Mouse (Mus musculus): Measurements from ENCODE around the gene Pip4k2c. TPM values are rescaled to one million over a fixed set of nuclear protein-coding genes. Genes with fewer than 3 reads are reported as not detected.

Gene Pip4k2c
- total RNA-seq, 1 experiment, result 41.7 TPM

DNA sequence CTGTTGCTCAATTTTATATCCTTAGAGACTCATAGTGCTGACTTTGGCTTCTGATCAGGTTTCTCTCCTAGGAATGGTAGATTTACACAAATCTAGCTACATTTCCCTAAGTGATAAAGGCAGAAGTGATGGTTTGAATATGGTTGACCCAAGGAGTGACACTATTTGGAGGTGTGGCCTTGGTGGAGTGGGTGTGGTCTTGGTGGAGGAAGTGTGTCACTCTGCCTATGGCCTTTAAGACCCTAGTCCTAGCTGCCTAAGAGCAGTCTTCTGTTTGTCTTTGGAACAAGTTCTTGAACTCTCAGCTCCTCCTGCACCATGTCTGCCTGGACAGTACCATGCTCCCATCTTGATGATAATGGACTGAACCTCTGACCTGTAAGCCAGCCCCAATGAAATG is 5.8 kb upstream of the Pip4k2c start:
- Histone ChIP-seq H3K9me3 (ENCODE audit: control insufficient read depth, insufficient read depth, low read depth, low read length) (no peaks in the 10 kb centered on the region), H3K4me1 (ENCODE audit: control insufficient read depth in 2 of 2, insufficient read depth in 2 of 2, low read length in 2 of 2, poor library complexity in 1 of 2) (peaks cover 5 to 7% of the 10 kb centered on the region in 2 experiments; a peak in 3 of 4 replicates), H3K4me3 (ENCODE audit: insufficient read depth in 1 of 2, low read depth in 1 of 2, low read length in 2 of 2, poor library complexity in 1 of 2, severe bottlenecking in 1 of 2) (no peak overlapping the region), H3K9ac (ENCODE audit: insufficient read depth, low read depth, low read length, poor library complexity, severe bottlenecking) (no peak overlapping the region), H3K27ac (ENCODE audit: insufficient read depth, low read depth, low read length, poor library complexity, severe bottlenecking) (no peak overlapping the region), H3K36me3 (ENCODE audit: control insufficient read depth, insufficient read depth, low read length, poor library complexity, severe bottlenecking) (no peaks in the 10 kb centered on the region)
- TF ChIP-seq HCFC1 (IDR thresholded peaks at IDR 0.05; ENCODE audit: borderline replicate concordance, insufficient read depth, low read length) (no peak), ZC3H11A (IDR thresholded peaks at IDR 0.05; ENCODE audit: borderline replicate concordance, low read depth, low read length) (no peak), CHD2 (IDR thresholded peaks at IDR 0.05; ENCODE audit: low read depth, low read length) (no peak), ZNF384 (IDR thresholded peaks at IDR 0.05; ENCODE audit: low read depth, low read length) (no peak), MAFK (IDR thresholded peaks at IDR 0.05; ENCODE audit: insufficient read depth, low read depth, low read length) (no peak)
- no peak for DNase-seq (ENCODE audit: low read depth, low spot score)
- in situ Hi-C loops (cut with MboI; ENCODE audit: low sequenced_read_pairs in 2 of 2, unreplicated experiment in 2 of 2), result no loop called here

DNA sequence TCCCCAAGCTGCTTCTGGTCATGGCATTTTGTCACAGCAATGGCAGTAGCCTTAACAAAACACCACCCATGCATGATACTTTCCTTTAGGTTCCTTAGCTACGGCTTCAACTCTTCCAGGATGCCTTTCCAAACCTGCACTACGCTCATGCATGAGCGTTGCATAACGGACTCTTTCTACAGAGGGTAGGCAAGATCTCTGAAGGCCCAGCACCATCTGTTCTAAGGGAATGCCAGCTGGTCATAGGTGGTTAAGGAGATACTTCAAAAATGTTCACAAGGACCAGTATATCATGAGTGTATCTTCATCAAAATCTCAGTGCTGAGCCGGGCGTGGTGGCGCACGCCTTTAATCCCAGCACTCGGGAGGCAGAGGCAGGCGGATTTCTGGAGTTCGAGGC is 5.1 kb upstream of the Pip4k2c start:
- in situ Hi-C loops (cut with MboI; ENCODE audit: low sequenced_read_pairs in 2 of 2, unreplicated experiment in 2 of 2), result no loop called here
- Histone ChIP-seq H3K4me1 (ENCODE audit: control insufficient read depth in 2 of 2, insufficient read depth in 2 of 2, low read length in 2 of 2, poor library complexity in 1 of 2) (peaks cover 5 to 7% of the 10 kb centered on the region in 2 experiments; a peak in 3 of 4 replicates), H3K9ac (ENCODE audit: insufficient read depth, low read depth, low read length, poor library complexity, severe bottlenecking) (no peak overlapping the region), H3K27ac (ENCODE audit: insufficient read depth, low read depth, low read length, poor library complexity, severe bottlenecking) (no peak overlapping the region), H3K36me3 (ENCODE audit: control insufficient read depth, insufficient read depth, low read length, poor library complexity, severe bottlenecking) (no peaks in the 10 kb centered on the region), H3K4me3 (ENCODE audit: insufficient read depth in 1 of 2, low read depth in 1 of 2, low read length in 2 of 2, poor library complexity in 1 of 2, severe bottlenecking in 1 of 2) (no peak overlapping the region), H3K9me3 (ENCODE audit: control insufficient read depth, insufficient read depth, low read depth, low read length) (no peaks in the 10 kb centered on the region)
- TF ChIP-seq MAFK (IDR thresholded peaks at IDR 0.05; ENCODE audit: insufficient read depth, low read depth, low read length) (no peak), ZC3H11A (IDR thresholded peaks at IDR 0.05; ENCODE audit: borderline replicate concordance, low read depth, low read length) (no peak), ZNF384 (IDR thresholded peaks at IDR 0.05; ENCODE audit: low read depth, low read length) (no peak), HCFC1 (IDR thresholded peaks at IDR 0.05; ENCODE audit: borderline replicate concordance, insufficient read depth, low read length) (no peak), CHD2 (IDR thresholded peaks at IDR 0.05; ENCODE audit: low read depth, low read length) (no peak)
- no peak for DNase-seq (ENCODE audit: low read depth, low spot score)

- in situ Hi-C loops (cut with MboI; ENCODE audit: low sequenced_read_pairs in 2 of 2, unreplicated experiment in 2 of 2), result no loop called here
- TF ChIP-seq ZNF384 (IDR thresholded peaks at IDR 0.05; ENCODE audit: low read depth, low read length) (no peak), HCFC1 (IDR thresholded peaks at IDR 0.05; ENCODE audit: borderline replicate concordance, insufficient read depth, low read length) (no peak), ZC3H11A (IDR thresholded peaks at IDR 0.05; ENCODE audit: borderline replicate concordance, low read depth, low read length) (no peak), CHD2 (IDR thresholded peaks at IDR 0.05; ENCODE audit: low read depth, low read length) (no peak), MAFK (IDR thresholded peaks at IDR 0.05; ENCODE audit: insufficient read depth, low read depth, low read length) (no peak)
- H3K4me3 ChIP-seq (ENCODE audit: insufficient read depth in 1 of 2, low read depth in 1 of 2, low read length in 2 of 2, poor library complexity in 1 of 2, severe bottlenecking in 1 of 2), result no peak overlapping the region
These were observed 3.0 kb upstream of the Pip4k2c start for GRCm38 (mm10) chr10:127214422-127214803.

GRCm38 (mm10) chr10:127213704-127214421 is 2.5 kb upstream of the Pip4k2c start:
- Histone ChIP-seq H3K27ac (ENCODE audit: insufficient read depth, low read depth, low read length, poor library complexity, severe bottlenecking) (no peak overlapping the region; the same call in 1 of the 2 replicates), H3K36me3 (ENCODE audit: control insufficient read depth, insufficient read depth, low read length, poor library complexity, severe bottlenecking) (peaks cover 4% of the 10 kb centered on the region; the same call in 1 of the 2 replicates)

More at GRCm38 (mm10) chr10:127214422-127214803, 3.0 kb upstream of the Pip4k2c start:
- Histone ChIP-seq H3K9ac (ENCODE audit: insufficient read depth, low read depth, low read length, poor library complexity, severe bottlenecking) (no peak overlapping the region), H3K36me3 (ENCODE audit: control insufficient read depth, insufficient read depth, low read length, poor library complexity, severe bottlenecking) (peaks cover 2% of the 10 kb centered on the region; the same call in 1 of the 2 replicates), H3K4me1 (ENCODE audit: control insufficient read depth in 2 of 2, insufficient read depth in 2 of 2, low read length in 2 of 2, poor library complexity in 1 of 2) (peaks cover 9 to 10% of the 10 kb centered on the region in 2 experiments; a peak in 3 of 4 replicates), H3K9me3 (ENCODE audit: control insufficient read depth, insufficient read depth, low read depth, low read length) (no peaks in the 10 kb centered on the region), H3K27ac (ENCODE audit: insufficient read depth, low read depth, low read length, poor library complexity, severe bottlenecking) (no peak overlapping the region; the same call in 1 of the 2 replicates)
- DNase-seq (ENCODE audit: low read depth, low spot score), result no peak

More at GRCm38 (mm10) chr10:127213704-127214421, 2.5 kb upstream of the Pip4k2c start:
- no peak for DNase-seq (ENCODE audit: low read depth, low spot score)
- in situ Hi-C loops (cut with MboI; ENCODE audit: low sequenced_read_pairs in 2 of 2, unreplicated experiment in 2 of 2), result no loop called here
- Histone ChIP-seq H3K9me3 (ENCODE audit: control insufficient read depth, insufficient read depth, low read depth, low read length) (no peaks in the 10 kb centered on the region), H3K4me3 (ENCODE audit: insufficient read depth in 1 of 2, low read depth in 1 of 2, low read length in 2 of 2, poor library complexity in 1 of 2, severe bottlenecking in 1 of 2) (no peak overlapping the region), H3K4me1 (ENCODE audit: control insufficient read depth in 2 of 2, insufficient read depth in 2 of 2, low read length in 2 of 2, poor library complexity in 1 of 2) (peaks cover 9 to 11% of the 10 kb centered on the region in 2 experiments; a peak in 3 of 4 replicates), H3K9ac (ENCODE audit: insufficient read depth, low read depth, low read length, poor library complexity, severe bottlenecking) (no peak overlapping the region)
- TF ChIP-seq ZNF384 (IDR thresholded peaks at IDR 0.05; ENCODE audit: low read depth, low read length) (no peak), CHD2 (IDR thresholded peaks at IDR 0.05; ENCODE audit: low read depth, low read length) (no peak), HCFC1 (IDR thresholded peaks at IDR 0.05; ENCODE audit: borderline replicate concordance, insufficient read depth, low read length) (no peak), MAFK (IDR thresholded peaks at IDR 0.05; ENCODE audit: insufficient read depth, low read depth, low read length) (no peak), ZC3H11A (IDR thresholded peaks at IDR 0.05; ENCODE audit: borderline replicate concordance, low read depth, low read length) (no peak)

Measured in ES-E14 (cell line).